Mouse (Mus musculus) 3T3-L1 (cell line): ENCODE data around the gene Lipn.

Source experiments
- DNase-seq: peaks from one replicate; pipeline ENCODE4 v3.0.0-alpha.2; 2015; ENCODE audit warnings: low read depth, low spot score

Gene Lipn

DNA sequence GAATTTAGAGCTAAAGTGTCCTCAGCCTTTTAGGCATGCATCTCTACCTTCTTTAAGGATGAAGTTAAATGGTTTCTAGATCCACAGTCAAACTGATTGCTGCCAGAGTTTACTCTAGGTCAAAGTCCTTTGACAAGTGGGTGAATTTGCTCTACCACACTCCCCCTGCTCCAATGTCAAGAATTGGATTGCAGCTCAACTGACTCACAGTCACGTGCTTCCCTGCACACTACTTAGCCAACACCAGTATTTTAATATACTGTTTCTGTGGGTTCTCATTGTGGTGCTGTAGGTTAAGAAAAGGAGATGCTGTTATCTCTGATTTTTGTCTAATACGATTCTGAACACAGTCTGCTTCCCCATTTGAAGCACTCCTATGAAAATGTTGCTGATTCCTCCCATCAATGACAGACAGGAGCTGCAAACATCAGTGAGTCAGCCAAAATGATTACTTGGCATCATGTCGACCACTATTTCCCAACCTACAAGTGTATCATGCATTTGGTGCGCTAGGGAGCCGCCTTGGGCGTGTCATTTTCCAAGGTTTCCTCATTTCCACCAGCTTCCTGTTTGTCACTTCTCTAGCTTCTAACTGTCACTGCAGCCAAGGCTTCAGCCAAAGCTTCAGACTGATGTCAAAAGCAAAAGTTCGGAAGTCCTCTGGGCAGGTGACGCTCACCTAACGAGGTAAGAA lies at the start of gene Lipn:
Gene Lipn (plus strand): TSS at position 580 of the 694 bp plus-strand sequence.
- DNase-seq: peak; percentile 63

GRCm38 (mm10) chr19:34021440-34022172 lies 45.6 kb upstream of the Lipn start:
- no peak for DNase-seq

- peak; percentile 60 for DNase-seq
Measured at GRCm38 (mm10) chr19:34022759-34023158, 44.4 kb upstream of the Lipn start.

DNA sequence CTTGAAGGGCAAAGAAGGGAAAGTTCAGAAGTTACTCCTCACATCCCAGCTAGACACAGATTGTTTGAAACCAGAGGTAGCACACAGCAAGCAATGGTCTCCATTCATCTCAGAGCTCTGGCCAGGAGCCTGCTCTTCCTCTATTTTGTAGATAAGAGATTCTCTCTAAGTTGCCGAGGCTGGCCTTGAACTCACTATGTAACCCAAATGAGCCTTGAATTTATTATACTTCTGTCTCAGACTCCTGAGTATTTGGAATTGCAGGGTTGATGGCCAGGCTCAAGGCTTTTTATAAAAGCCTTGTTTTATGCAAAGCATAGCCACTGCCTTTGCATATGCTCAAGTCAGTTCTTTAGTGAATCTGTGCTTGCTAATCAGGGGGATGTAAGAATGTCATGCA lies 27.4 kb upstream of the Lipn start:
- no peak for DNase-seq

- peak; percentile 88 for DNase-seq
Measured at GRCm38 (mm10) chr19:34043008-34043407, 24.1 kb upstream of the Lipn start.

- no peak for DNase-seq
Measured at GRCm38 (mm10) chr19:34049371-34050039, 17.7 kb upstream of the Lipn start.

DNA sequence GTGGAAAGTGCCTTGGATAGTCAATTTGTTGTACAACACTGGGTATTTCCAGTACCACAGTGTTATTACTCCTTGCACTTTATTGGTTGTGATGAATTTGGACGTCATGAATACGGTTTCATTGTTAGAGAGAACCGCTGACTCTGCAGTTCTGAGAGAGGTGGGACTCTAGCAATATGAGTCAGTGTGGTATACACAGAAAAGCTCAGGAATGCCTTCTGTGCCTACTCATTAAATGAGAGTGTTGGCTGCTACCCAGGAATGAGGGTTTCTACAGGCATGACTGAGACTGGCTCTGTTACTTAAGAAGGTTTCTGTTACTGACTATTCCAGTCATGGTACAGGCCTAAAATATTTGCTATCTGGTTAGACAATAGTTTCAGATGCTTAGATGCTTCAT lies 15.7 kb upstream of the Lipn start:
- DNase-seq: peak; percentile 99

GRCm38 (mm10) chr19:34063547-34063946 lies 3.6 kb upstream of the Lipn start:
- no peak for DNase-seq

- peak; percentile 60 for DNase-seq
Measured at GRCm38 (mm10) chr19:34064059-34064458, 3.1 kb upstream of the Lipn start.

DNA sequence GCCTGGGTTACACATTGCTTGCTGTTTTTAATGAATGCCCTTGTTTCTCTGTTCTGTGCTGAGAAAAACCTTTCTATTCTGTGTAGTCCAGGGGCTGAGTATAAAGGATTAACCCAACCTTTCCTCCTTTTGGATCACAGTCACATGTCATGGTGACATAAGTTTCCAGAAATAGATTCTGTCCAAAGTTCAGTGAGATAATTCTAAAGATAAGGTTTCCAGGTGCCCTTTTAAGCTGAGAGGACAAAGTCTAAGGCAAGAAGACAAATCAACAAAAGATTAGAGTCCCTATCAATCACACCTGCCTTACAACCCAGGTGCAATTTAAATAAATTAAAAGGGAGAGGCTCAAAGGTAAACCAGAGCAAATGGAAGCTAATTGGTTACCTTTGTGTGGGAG lies 7.1 kb downstream of the Lipn start:
- no peak for DNase-seq

- no peak for DNase-seq
Measured at GRCm38 (mm10) chr19:34078130-34078529, 11.0 kb downstream of the Lipn start.

- no peak for DNase-seq
Measured at GRCm38 (mm10) chr19:34089011-34089680, 22.0 kb downstream of the Lipn start.

GRCm38 (mm10) chr19:34095381-34095780 lies 28.2 kb downstream of the Lipn start:
- DNase-seq: peak; percentile 8

DNA sequence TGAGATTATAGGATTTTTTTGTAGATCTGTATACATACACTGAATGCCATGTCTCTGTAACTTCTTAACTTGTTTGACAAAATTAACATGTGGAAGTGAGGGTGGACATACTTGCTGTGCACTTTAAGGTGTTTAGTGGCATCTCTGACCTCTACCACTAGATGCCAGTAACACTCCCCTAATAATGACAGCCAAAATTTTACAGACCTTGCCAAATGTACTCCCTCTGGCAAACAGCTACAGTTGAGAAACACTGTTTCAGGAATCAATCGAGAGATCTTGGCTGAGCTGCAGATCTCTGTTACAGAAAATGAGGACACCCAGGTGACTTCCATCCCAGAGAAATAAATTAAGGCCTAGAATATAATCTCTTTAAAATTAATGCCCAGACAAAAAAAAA lies 29.1 kb downstream of the Lipn start:
- DNase-seq: peak; percentile 47

DNA sequence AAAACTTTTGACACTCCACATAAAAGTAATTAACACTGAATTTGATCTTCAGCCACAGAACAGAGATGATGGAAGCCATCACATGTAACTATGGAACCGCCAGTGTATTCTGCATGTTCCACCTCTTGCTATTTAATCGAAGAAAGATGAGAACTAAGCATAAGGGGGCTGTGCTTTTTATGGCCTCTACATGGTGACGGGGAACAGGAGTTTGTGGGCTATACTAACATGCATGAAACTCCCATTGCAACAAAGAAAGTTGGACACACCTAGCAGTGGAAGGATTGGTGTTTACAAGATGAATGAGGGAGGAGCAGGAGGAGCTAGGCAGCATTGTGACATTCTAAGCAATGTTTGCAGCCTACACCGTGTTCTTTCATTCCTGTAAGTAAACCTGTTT lies 33.5 kb downstream of the Lipn start, which contains the start of gene Lipm:
Gene Lipm (plus strand): TSS at position 301 of the 400 bp plus-strand sequence.
- no peak for DNase-seq

DNA sequence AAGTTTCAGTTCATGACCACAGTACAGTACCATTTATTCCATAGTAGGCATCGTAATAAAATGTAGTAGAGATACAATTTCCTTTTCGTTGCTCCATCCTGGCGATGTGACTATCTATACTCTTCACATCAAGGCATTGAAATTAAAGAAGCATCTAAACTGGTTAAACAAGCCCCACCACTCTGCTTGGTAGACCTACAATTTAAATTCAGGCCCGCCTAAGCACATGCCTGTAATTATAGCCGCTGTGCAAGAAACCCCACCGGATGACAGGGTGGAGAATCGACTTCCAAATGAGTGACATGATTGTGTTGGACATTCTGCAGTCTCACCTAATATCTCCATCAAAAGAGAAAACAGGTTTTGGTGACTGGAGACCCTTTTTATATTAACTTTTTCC lies 34.7 kb downstream of the Lipn start:
- no peak for DNase-seq

DNA sequence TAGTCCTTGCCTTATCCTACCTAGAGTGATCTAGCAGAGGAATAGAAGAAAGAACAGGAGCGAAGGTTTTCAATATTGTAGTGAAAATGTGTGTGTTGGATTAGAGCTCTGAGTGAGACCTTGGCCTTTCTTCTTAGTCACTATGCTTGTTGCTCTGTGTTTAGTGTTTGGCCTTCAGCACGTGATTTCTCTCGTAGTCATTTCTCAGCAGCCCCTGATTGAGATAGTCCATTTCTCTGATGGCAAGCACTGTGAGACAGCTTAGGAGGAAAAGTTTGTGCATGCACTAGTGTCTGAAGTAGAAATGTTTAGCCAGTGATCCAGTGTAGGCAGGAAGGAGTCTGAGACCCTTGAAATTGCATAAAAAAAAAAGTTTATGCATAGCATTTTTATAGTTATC lies 37.7 kb downstream of the Lipn start:
- no peak for DNase-seq

DNA sequence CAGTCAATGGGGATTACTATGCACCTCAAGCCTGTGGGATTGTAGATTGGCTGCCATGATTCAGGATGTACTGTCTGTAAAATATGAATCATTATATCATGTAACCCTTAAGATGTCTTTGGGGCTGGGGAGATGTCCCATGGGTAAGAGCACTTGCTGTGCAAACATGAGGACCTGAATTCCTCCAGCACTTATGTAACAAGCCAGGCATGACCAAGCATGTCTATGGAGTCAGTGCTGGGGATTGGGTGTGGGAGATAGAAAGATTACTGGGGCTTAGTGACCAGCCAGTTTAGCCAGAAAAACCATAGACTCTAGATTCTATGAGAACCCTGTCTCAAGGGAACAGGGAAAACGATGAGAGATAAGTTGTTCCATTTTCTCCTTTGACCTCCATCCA lies 51.9 kb downstream of the Lipn start:
- no peak for DNase-seq

DNA sequence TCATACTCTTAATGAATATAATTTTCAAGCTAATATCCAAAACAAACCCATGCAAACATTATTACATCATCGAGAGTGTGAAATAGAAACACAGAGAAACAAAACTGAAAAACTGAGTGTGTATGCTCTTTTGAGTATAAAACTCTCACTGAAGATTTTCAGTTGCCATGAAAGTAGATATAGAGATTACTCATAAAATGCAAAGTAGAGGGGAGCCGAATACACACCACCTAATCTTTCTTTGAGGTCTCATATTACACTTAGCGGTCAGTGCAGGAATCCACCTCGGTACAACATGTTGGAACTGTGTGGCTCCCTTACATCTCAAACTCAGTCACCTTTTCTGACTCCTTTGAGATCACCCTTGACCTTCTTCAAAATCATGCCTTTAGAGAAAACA lies 52.5 kb downstream of the Lipn start:
- DNase-seq: peak; percentile 35

DNA sequence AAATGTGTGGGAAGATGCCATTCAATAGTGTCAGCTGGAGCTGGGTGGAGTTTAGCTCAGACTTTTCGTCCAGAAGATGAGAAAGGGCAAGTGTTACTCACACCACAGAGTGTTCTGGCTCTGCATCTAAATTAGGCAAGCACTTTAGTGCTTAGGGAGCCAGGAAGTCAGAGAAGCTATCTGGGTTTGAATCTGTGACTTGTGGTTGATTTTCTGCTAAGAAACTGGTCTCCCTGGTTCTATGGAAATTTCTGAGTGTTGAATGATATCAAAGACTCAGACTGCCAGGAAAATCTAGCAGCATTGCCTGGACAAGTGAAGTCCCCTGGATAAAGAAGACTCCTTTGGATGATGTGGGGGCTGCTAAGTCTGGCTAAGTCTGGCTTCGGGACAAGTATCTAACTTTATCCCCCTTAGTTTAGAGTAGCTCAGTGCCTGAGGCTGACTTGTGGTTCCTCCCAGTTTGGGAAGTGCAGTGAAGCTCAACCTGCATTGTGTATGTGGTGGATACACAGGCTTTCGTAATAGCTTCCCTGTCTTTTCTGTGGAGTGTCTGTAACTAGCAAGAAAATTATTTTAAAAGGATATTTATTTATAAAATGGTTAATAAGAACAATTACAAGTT lies 53.1 kb downstream of the Lipn start:
- DNase-seq: peak; percentile 57
